Mouse (Mus musculus): ENCODE results near the gene Bcl2l14. TPM values are rescaled to one million over a fixed set of nuclear protein-coding genes. Genes with fewer than 3 reads are reported as not detected.

The Bcl2l14 gene
- total RNA-seq, 2 experiments from 2014 or later = not detected

DNA sequence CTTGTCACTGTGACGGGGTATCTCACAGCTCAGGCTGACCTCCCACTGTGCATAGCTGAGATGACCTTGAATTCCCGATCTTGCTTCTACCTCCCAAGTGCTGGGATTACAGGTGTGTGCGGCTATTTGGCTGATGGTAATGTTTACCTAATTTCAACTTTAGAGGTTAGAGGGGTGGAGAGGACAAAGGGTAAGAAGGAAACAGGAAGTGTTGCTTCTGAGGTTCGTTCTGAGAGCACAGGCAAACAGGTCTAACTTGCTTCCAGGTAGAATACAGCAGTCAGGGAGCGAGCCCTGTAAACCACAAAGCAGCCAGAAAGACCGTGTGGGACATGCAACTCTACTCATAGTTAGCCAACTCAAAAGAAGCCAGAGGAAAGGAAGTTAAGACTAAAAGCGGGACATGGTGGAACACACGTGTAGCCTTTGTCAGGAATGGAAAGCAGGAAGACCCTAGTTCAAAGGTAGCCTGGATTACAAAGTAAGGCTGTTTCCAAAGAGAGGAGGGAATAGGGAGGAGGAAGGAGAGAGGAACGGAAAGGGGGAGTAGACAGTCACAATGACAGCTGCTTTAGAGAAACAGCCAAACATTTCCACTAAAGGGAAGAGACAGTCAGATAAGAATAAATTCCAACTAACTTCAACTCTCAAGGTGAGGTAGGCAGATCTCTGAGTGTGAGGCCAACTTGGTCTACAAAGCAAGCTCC, 47.2 kb downstream of the Bcl2l14 start:
- no peak for DNase-seq

DNA sequence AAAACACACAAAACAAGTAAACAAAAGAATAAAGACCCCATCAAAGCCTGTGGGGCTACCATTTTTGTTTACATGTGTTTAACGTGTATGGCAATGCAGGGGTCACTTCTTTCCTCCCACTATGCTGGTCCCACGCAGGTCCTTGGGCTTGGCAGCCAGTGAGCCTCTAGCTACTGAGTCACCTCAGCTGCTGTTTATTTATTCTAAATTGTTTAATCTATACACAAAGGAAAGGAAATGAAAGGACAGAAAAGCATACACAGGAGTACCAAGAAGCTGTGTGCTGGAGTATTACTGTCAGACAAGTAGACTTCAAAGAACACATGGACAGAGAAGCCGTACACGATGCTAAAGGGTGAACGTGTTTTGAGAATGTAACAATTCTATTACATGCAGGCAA, 47.8 kb downstream of the Bcl2l14 start:
- DNase-seq = no peak

DNA sequence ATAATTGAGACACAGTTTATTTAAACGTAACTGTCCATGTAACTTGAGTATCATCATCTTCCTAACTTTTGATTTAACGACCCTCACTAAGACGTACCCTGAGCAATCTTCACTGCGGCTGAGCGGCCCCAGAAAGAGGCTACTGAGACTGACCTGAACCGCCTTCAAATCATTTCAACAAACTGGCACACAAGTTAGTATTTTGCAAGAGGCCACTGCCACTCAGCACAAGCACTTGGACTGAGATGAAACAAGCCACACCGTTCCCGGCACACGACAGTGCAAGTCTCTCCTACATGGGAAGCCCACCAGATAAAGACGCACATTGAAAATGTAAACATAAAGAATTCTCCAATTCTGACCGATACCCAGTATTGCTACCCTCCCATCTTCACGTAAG, 52.3 kb downstream of the Bcl2l14 start:
- no peak for DNase-seq

DNA sequence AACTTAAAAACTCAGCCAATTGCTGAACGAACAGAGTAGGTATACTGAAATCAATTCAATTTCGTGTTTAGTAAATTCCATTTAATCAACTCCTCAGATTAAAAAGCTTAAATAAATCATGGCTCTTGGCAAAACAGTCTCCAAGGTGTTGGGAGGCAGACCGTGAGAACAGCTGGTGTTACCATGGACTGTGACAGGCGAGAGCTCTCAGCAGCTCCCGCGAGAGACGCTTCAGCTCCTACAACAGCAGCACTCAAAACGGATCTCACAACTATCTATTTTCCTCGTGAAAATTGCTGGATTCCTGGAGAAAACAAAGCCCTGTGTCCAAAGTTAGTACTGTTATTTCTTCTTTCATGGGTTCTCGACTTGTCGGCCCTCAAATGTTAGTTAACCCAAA, 53.8 kb downstream of the Bcl2l14 start:
- DNase-seq = no peak

DNA sequence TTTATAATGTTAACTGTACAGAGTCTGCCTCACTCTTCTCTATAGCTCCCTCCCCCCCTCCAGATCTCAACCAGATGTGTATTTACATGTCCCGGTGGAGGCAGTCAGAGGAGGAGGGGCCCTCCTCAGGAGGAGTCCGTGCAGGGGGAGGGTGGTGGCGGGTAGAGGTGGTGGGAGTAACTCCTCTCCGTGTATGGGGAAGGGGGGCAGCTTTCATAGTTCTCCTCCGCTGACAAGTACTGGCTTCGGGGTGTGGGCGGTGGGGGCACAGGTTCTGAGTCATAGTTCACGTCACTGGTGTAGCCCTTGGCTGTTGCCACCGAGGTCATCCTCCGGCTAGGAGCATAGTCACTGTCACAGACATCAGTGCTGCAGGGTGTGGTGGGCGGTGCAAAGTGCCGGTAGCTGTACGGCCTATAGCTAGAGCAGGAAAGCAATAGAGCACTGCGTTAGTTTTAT, 54.6 kb downstream of the Bcl2l14 start:
- peak; percentile 32 for DNase-seq

DNA sequence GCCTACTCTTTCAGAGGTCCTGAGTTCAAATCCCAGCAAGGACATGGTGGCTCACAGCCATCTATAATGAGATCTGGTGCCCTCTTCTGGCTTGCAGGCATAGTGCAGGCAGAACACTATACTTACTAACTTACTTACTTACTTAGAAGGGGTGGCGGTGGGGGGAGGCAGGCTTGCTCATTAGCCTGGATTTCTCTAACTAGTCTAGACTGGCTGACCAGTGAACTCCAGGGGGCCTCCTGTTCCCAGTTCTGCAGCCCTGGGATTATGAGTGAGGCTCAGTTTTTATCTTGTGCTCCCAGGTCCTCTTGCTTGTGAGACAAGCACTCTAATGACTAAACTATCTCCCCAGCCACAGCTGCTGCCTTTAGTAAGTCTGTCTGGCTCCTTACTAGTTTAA, 58.0 kb downstream of the Bcl2l14 start:
- DNase-seq = no peak

DNA sequence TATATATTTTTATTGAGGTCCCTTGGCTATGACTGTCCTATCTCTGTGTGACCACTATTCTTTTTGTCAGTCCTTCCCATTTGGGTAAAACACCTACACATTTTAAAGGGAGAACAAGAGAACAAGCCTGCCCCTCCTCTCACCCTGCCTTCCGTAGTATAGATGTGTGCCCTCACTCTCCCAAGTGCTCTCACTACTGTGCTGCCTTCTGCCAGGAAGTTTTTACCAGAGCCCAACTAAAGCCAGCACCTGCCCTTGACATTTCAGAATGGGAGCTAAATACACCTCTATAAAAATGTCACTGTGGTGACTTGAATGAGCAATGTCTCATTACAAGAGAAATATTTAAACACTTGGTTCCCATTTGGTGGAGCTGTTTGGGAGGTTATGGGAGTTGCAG, 62.3 kb downstream of the Bcl2l14 start:
- no peak for DNase-seq

DNA sequence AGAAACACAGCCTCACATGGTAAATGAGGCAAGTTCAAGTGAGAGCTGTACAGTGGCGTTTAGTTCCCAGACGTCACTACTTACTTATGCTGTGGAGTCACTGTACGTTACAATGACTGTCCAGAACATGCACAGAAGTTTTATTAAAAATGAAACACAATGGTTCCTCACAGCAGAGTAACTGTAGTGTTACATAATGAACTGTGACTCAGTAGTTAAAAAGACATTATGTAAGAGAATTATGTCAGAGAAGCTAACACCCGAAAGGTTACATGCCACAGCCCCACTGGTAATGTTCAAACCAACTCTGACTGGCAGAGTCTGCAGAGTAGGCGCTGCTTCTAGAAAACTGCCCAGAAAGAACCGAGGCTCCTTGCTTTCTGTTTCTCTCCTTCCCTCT, 65.1 kb downstream of the Bcl2l14 start:
- no peak for DNase-seq

DNA sequence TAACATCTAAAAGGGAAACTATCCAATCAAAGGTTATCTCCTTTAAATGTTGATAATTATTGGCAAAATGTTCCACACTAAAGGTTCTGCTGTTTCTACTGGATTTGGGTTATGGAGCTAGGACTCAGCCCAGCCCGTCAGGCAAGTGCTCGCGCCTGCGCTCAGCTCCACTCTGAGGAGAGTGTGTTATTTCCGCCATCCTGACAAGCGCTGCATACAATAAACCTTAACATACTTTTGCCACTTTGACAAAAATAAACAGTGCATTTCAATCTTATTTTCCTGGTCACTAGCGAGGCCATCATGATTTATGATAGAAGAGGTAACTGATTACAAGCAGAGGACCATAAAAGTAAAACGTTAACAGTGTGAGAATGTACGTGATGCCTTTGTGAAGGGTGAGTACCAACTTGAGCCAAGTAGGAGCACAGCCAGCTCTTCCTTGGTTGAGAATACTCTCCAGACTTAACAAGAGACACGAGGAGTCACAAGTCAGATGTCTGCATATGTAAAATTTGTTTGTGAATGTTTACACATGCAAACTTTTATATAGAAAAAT, 70.6 kb downstream of the Bcl2l14 start:
- no peak for DNase-seq

DNA sequence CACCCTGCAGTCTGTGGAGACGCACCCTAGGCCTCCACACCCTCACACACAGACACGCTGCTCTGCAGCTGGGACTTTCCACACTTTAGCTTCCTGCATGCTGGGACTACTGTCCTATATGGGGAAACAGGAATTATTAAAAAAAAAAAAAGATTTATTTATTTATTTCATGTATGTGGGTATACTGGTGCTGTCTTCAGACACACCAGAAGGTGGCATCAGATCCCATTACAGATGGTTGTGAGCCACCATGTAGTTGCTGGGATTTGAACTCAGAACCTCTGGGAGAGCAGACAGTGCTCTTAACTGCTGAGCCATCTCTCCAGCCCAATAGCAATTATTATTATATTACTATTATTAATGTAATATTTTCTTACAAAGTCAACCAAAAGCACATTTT, 73.2 kb downstream of the Bcl2l14 start:
- no peak for DNase-seq

DNA sequence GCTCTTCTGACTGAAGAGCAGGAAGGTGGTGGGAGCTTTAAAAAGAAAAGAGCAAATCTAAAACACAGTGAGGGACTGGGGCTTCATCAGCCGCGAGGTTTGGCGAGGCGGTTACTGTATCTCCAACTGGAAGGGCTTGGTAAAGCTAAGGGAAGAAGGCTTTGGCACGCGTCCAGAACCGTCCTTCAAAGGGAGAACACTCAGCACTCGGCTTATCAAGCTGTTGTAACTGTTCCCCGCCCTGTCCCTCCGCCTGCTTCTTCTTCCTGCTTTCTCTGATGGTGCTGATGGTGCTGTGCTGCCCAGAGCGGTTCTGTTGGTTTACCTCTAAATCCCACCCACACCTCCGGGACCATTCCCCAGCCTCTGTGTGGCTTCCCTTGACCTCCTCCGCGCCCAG, 74.7 kb downstream of the Bcl2l14 start:
- no peak for DNase-seq

DNA sequence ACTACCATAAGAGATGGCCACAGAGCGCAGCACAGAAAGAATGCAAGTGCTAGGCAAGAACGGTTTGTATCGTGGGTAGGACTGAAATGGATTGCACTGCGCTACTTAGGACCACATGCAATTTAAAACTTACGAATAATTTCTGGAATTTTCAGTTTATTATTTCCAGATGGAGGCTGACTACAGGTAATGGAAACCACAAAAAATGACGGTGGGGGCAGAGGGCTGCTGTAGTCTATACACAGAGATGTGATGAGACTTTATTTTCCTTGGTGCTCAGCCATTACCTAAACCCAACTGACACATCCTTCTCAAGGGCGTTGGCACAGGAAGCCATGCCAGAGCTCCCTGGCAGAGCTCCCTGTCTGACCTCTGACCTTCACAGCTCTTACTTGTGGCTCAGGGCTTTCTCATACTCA, 77.0 kb downstream of the Bcl2l14 start:
- peak; percentile 23 for DNase-seq

DNA sequence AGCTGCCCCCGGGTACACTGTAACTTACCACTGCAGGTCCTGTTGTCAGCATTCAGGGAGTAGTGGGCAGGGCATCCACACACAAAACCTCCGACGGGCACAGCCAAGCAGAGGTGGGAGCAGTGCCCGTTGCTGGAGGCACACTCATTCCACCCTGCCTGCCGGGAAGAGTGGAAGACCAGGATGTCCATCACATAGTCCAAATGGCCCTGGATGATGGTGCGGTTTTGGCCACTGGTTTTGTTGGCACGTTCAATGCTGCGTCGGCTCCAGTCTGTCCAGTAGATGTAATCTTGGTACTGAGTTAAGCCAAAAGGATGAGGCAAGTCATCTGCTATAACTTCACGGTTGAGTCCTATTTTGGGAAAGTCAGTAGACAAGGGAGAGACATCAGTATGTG, 83.4 kb downstream of the Bcl2l14 start:
- peak; percentile 46 for DNase-seq

DNA sequence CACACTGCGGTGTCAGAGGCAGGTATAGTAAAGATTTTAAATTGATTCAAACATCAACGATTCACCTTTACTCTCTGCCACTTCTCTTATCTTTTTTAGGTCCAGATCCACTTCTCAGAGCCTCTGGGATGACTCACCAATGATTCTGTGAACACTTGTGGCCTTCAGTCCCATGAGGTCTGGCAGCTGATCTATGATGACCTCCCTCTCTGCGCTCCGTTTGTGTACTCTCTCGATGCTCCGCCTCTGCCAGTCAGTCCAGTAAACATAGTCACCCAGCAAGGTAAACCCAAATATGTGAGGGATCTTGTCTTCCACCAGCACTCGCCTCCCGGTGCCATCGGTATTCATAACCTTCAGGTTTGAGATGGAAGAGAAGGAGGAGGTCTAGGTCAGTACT, 90.2 kb downstream of the Bcl2l14 start:
- DNase-seq = no peak

Other genes starting within 250 kb of the Bcl2l14 start
- 10 to 100 TPM; 42.9 to 46.1 TPM for gene Lrp6, start 170.6 kb downstream of the Bcl2l14 start, total RNA-seq (2021)
- 1 to 10 TPM; 1.3 TPM for gene Mansc1, start 236.2 kb downstream of the Bcl2l14 start, total RNA-seq (2021)
- gene Borcs5, start 243.2 kb downstream of the Bcl2l14 start, total RNA-seq (2021) = 10 to 100 TPM; 11.3 to 14.0 TPM